Mouse (Mus musculus) activated CD4-positive, CD25-positive, alpha-beta regulatory T cell, adult 4 months (primary cell): ENCODE results near the gene Rab30. TPM values are rescaled to one million over a fixed set of nuclear protein-coding genes. Genes with fewer than 3 reads are reported as not detected.

ENCODE experiments used
- ATAC-seq: one replicate; pipeline ENCODE4 v1.8.0; 2017
- polyA plus RNA-seq, 2 experiments: library from polyadenylated mRNA; unstranded; fragments of 100-300 nt; shearing (Covaris generic); gene quantifications; one replicate each; pipeline ENCODE4 v1.2.1; 2017

Rab30 gene
- polyA plus RNA-seq, 2 experiments from 2014 or later = 0.65 TPM; not detected in 1

GRCm38 (mm10) chr7:92848246-92848645 is 106.8 kb downstream of the Rab30 start:
- no peak for ATAC-seq

- peak; percentile 58 for ATAC-seq
Observed at GRCm38 (mm10) chr7:92866526-92866925, 125.1 kb downstream of the Rab30 start.

GRCm38 (mm10) chr7:92870161-92870560 is 128.8 kb downstream of the Rab30 start:
- ATAC-seq = no peak

GRCm38 (mm10) chr7:92871596-92871995 is 130.2 kb downstream of the Rab30 start:
- no peak for ATAC-seq

GRCm38 (mm10) chr7:92874116-92874675 is 132.8 kb downstream of the Rab30 start, which contains the start of the genes Ddias and Prcp:
Ddias (minus strand) TSS chr7:92874247.
Prcp (plus strand) TSS chr7:92874470.
- ATAC-seq = peak; percentile 55

GRCm38 (mm10) chr7:92874761-92875408 is 133.5 kb downstream of the Rab30 start:
- peak; percentile 83 for ATAC-seq

- no peak for ATAC-seq
Observed at GRCm38 (mm10) chr7:92876066-92876465, 134.7 kb downstream of the Rab30 start.

- ATAC-seq = no peak
Observed at GRCm38 (mm10) chr7:92876538-92876937, 135.1 kb downstream of the Rab30 start.

GRCm38 (mm10) chr7:92878575-92879285 is 137.3 kb downstream of the Rab30 start:
- no peak for ATAC-seq

GRCm38 (mm10) chr7:92883850-92884716 is 142.7 kb downstream of the Rab30 start:
- no peak for ATAC-seq

- ATAC-seq = no peak
Observed at GRCm38 (mm10) chr7:92884998-92885660, 143.7 kb downstream of the Rab30 start.

- no peak for ATAC-seq
Observed at GRCm38 (mm10) chr7:92886801-92887200, 145.4 kb downstream of the Rab30 start.

- ATAC-seq = no peak
Observed at GRCm38 (mm10) chr7:92887230-92887629, 145.8 kb downstream of the Rab30 start.

GRCm38 (mm10) chr7:92890211-92890610 is 148.8 kb downstream of the Rab30 start:
- no peak for ATAC-seq

- no peak for ATAC-seq
Observed at GRCm38 (mm10) chr7:92890618-92891230, 149.3 kb downstream of the Rab30 start.

GRCm38 (mm10) chr7:92893478-92893877 is 152.1 kb downstream of the Rab30 start:
- ATAC-seq = peak; percentile 78

Other genes starting within 250 kb of the Rab30 start
- 10 to 100 TPM; 11.0 TPM for gene Ccdc90b, start 180.5 kb upstream of the Rab30 start, polyA plus RNA-seq
- not detected for gene Ankrd42, start 104.5 kb upstream of the Rab30 start, polyA plus RNA-seq
- 10 to 100 TPM; 30.2 to 31.9 TPM for gene Pcf11, start 71.7 kb upstream of the Rab30 start, polyA plus RNA-seq
- gene Ddias, start 132.6 kb downstream of the Rab30 start, polyA plus RNA-seq = 1 to 10 TPM; 3.1 to 4.2 TPM
- 10 to 100 TPM; 16.3 to 22.9 TPM for gene Prcp, start 132.9 kb downstream of the Rab30 start, polyA plus RNA-seq